Mouse (Mus musculus) MEL (cell line): ENCODE data around the gene Myom1. TPM values are rescaled to one million over a fixed set of nuclear protein-coding genes. Genes with fewer than 3 reads are reported as not detected.

ENCODE experiments used
- DNase-seq: peaks from one replicate; pipeline ENCODE4 v3.0.0; 2011; ENCODE audit warnings: low read depth, low spot score
- H3K27ac ChIP-seq: 2 replicates; pipeline ENCODE4 v1.5.1; 2012; ENCODE audit warnings: low read depth, mild to moderate bottlenecking, control low read depth, low read length, moderate library complexity; ENCODE audit not compliant: control insufficient read depth
- H3K27me3 ChIP-seq, 2 experiments: fragments of 150-350 bp in 1 of 2; sonication (generic) in 1 of 2; 2 replicates each; pipeline ENCODE4 v1.6.1; 2012; ENCODE audit warnings: low read length in 2 of 2, mild to moderate bottlenecking in 2 of 2, improper control_type of control experiment in 1 of 2, moderate library complexity in 1 of 2; ENCODE audit not compliant: insufficient read depth in 2 of 2, control insufficient read depth in 1 of 2
- H3K36me3 ChIP-seq, 2 experiments: 2 replicates each; pipeline ENCODE4 v1.6.1; 2012 to 2014; ENCODE audit warnings: low read length in 2 of 2, improper control_type of control experiment in 1 of 2, inconsistent platforms in 1 of 2, mild to moderate bottlenecking in 1 of 2; ENCODE audit not compliant: insufficient read depth in 2 of 2, control insufficient read depth in 1 of 2
- H3K4me1 ChIP-seq, 2 experiments: fragments of 150-350 bp in 1 of 2; sonication (generic) in 1 of 2; 2 replicates each; pipeline ENCODE4 v1.6.1; 2012; ENCODE audit warnings: low read length in 2 of 2, improper control_type of control experiment in 1 of 2, mild to moderate bottlenecking in 1 of 2; ENCODE audit not compliant: insufficient read depth in 2 of 2, control insufficient read depth in 1 of 2
- H3K4me3 ChIP-seq, 2 experiments: fragments of 150-350 bp in 1 of 2; sonication (generic) in 1 of 2; 2 replicates each; pipeline ENCODE4 v1.5.1; 2012; ENCODE audit warnings: low read depth in 2 of 2, low read length in 2 of 2, mild to moderate bottlenecking in 2 of 2, moderate library complexity in 2 of 2, control low read depth in 1 of 2, improper control_type of control experiment in 1 of 2; ENCODE audit not compliant: control insufficient read depth in 1 of 2, insufficient read depth in 1 of 2
- H3K79me2 ChIP-seq: 2 replicates; pipeline ENCODE4 v1.6.1; 2012; ENCODE audit warnings: mild to moderate bottlenecking, low read length, moderate library complexity; ENCODE audit not compliant: control insufficient read depth, poor library complexity, insufficient read depth
- H3K9ac ChIP-seq: 2 replicates; pipeline ENCODE4 v1.6.1; 2012; ENCODE audit warnings: low read depth, mild to moderate bottlenecking, control low read depth, low read length, moderate library complexity; ENCODE audit not compliant: control insufficient read depth, poor library complexity, severe bottlenecking
- H3K9me3 ChIP-seq: fragments of 150-350 bp; sonication (generic); replicated peaks from 2 replicates; pipeline ENCODE4 v1.6.1; 2012; ENCODE audit warnings: mild to moderate bottlenecking, low read length, improper control_type of control experiment, moderate library complexity; ENCODE audit not compliant: insufficient read depth
- E2F4 ChIP-seq: IDR thresholded peaks from 2 replicates; pipeline ENCODE4 v1.6.1; 2011; ENCODE audit warnings: low read depth, low read length, improper control_type of control experiment, borderline replicate concordance
- ELF1 ChIP-seq: IDR thresholded peaks from 2 replicates; pipeline ENCODE4 v1.6.1; 2014; ENCODE audit warnings: low read depth, mild to moderate bottlenecking, inconsistent platforms, low read length, improper control_type of control experiment, moderate library complexity
- ETS1 ChIP-seq: IDR thresholded peaks from 2 replicates; pipeline ENCODE4 v1.6.1; 2012; ENCODE audit warnings: low read depth, mild to moderate bottlenecking, inconsistent platforms, low read length, improper control_type of control experiment, moderate library complexity
- GABPA ChIP-seq: IDR thresholded peaks from 2 replicates; pipeline ENCODE4 v1.6.1; 2012; ENCODE audit warnings: low read depth, mild to moderate bottlenecking, inconsistent platforms, low read length, improper control_type of control experiment, moderate library complexity
- MAX ChIP-seq: IDR thresholded peaks from 2 replicates; pipeline ENCODE4 v1.6.1; 2011; ENCODE audit warnings: low read length, improper control_type of control experiment
- MAZ ChIP-seq: IDR thresholded peaks from 2 replicates; pipeline ENCODE4 v1.6.1; 2012; ENCODE audit warnings: low read depth, mild to moderate bottlenecking, inconsistent platforms, low read length, improper control_type of control experiment
- MEF2A ChIP-seq: IDR thresholded peaks from 2 replicates; pipeline ENCODE4 v1.6.1; 2014; ENCODE audit warnings: low read depth, mild to moderate bottlenecking, inconsistent platforms, low read length, improper control_type of control experiment; ENCODE audit not compliant: poor library complexity, insufficient replicate concordance, severe bottlenecking; ENCODE audit errors: extremely low read depth
- MYB ChIP-seq: IDR thresholded peaks from 2 replicates; pipeline ENCODE4 v1.6.1; 2011; ENCODE audit warnings: mild to moderate bottlenecking, low read depth, low read length, improper control_type of control experiment
- NELFE ChIP-seq: IDR thresholded peaks from 2 replicates; pipeline ENCODE4 v1.6.1; 2011; ENCODE audit warnings: low read depth, low read length, improper control_type of control experiment
- NRF1 ChIP-seq: IDR thresholded peaks from 2 replicates; pipeline ENCODE4 v1.6.1; 2014; ENCODE audit warnings: low read depth, mild to moderate bottlenecking, inconsistent platforms, low read length, improper control_type of control experiment, moderate library complexity; ENCODE audit not compliant: poor library complexity, insufficient read depth, severe bottlenecking
- POLR2A ChIP-seq, 2 experiments: IDR thresholded peaks; 2 replicates each; pipeline ENCODE4 v1.6.1; 2011 to 2012; ENCODE audit warnings: low read length in 2 of 2, mild to moderate bottlenecking in 2 of 2, control low read depth in 1 of 2, improper control_type of control experiment in 1 of 2, low read depth in 1 of 2, moderate library complexity in 1 of 2; ENCODE audit not compliant: control insufficient read depth in 1 of 2, insufficient read depth in 1 of 2, poor library complexity in 1 of 2
- POLR2AphosphoS2 ChIP-seq: IDR thresholded peaks from 2 replicates; pipeline ENCODE4 v1.6.1; 2011; ENCODE audit warnings: low read length, improper control_type of control experiment
- POLR2AphosphoS5 ChIP-seq: IDR thresholded peaks from 2 replicates; pipeline ENCODE4 v1.6.1; 2012; ENCODE audit warnings: low read depth, borderline replicate concordance, mild to moderate bottlenecking, inconsistent platforms, low read length, moderate library complexity, mixed read lengths
- RAD21 ChIP-seq: IDR thresholded peaks from 2 replicates; pipeline ENCODE4 v1.6.1; 2011; ENCODE audit warnings: mild to moderate bottlenecking, low read depth, low read length, improper control_type of control experiment
- RCOR1 ChIP-seq: IDR thresholded peaks from 2 replicates; pipeline ENCODE4 v1.6.1; 2012; ENCODE audit warnings: low read depth, mild to moderate bottlenecking, inconsistent platforms, low read length, improper control_type of control experiment
- TAL1 ChIP-seq: IDR thresholded peaks from 2 replicates; pipeline ENCODE4 v1.6.1; 2012; ENCODE audit warnings: mild to moderate bottlenecking, inconsistent platforms, low read length, moderate library complexity, mixed read lengths
- USF1 ChIP-seq: IDR thresholded peaks from 2 replicates; pipeline ENCODE4 v1.6.1; 2014; ENCODE audit warnings: low read depth, mild to moderate bottlenecking, inconsistent platforms, low read length, improper control_type of control experiment, moderate library complexity
- USF2 ChIP-seq, 2 experiments: IDR thresholded peaks; 2 replicates each; pipeline ENCODE4 v1.6.1; 2011 to 2012; ENCODE audit warnings: improper control_type of control experiment in 2 of 2, low read length in 2 of 2, borderline replicate concordance in 1 of 2, inconsistent platforms in 1 of 2, low read depth in 1 of 2, mild to moderate bottlenecking in 1 of 2; ENCODE audit not compliant: insufficient read depth in 1 of 2
- ZC3H11A ChIP-seq: IDR thresholded peaks from 2 replicates; pipeline ENCODE4 v1.6.1; 2012; ENCODE audit warnings: low read depth, mild to moderate bottlenecking, inconsistent platforms, low read length, improper control_type of control experiment
- ZKSCAN1 ChIP-seq: IDR thresholded peaks from 2 replicates; pipeline ENCODE4 v1.6.1; 2012; ENCODE audit warnings: low read depth, mild to moderate bottlenecking, inconsistent platforms, low read length, improper control_type of control experiment, moderate library complexity
- ZMIZ1 ChIP-seq: IDR thresholded peaks from 2 replicates; pipeline ENCODE4 v1.6.1; 2012; ENCODE audit warnings: low read depth, mild to moderate bottlenecking, inconsistent platforms, low read length, improper control_type of control experiment, moderate library complexity
- polyA plus RNA-seq, 2 experiments: library from polyadenylated mRNA; stranded (reverse) in 1 of 2; unstranded in 1 of 2; fragments of >175 nt in 1 of 2; fragments of >200 nt in 1 of 2; gene quantifications; 2 replicates each; pipeline versions ENCODE4 v1.2.1 to v1.2.4; 2012; ENCODE audit warnings: low replicate concordance in 2 of 2, low read depth in 1 of 2; ENCODE audit not compliant: insufficient read length in 2 of 2, insufficient read depth in 1 of 2, missing spikeins in 1 of 2
- total RNA-seq: library from RNA; depleted of rRNA; stranded (reverse); fragments of 300-350 nt; gene quantifications from 2 replicates; pipeline ENCODE4 v1.2.3, GENCODE M21; 2012

The Myom1 gene
- total and polyA plus RNA-seq, 3 experiments: 0.65 to 0.79 TPM; not detected in 1

DNA sequence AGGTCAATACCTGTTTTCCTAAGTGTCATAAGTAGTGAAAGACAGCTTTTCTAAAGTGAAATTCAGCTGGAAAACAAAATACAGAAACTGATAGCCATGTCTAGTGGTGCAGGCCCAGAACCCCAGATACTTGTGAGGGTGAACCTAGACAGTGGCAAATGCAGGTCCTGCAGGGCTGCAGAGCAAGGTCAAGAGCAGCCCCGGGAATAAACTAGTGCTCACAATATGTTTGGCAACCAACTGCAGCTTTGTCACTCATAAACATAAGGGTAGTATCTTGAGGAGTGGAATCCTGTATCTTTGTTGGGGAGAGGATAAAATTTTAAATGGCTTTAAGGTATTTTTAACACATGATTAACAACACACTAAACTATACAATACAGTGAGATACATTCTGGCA is 7.3 kb downstream of the Myom1 start:
- Histone ChIP-seq H3K9me3 (no peaks in the 10 kb centered on the region), H3K27me3 (no peaks in the 10 kb centered on the region), H3K9ac (no peak overlapping the region)

DNA sequence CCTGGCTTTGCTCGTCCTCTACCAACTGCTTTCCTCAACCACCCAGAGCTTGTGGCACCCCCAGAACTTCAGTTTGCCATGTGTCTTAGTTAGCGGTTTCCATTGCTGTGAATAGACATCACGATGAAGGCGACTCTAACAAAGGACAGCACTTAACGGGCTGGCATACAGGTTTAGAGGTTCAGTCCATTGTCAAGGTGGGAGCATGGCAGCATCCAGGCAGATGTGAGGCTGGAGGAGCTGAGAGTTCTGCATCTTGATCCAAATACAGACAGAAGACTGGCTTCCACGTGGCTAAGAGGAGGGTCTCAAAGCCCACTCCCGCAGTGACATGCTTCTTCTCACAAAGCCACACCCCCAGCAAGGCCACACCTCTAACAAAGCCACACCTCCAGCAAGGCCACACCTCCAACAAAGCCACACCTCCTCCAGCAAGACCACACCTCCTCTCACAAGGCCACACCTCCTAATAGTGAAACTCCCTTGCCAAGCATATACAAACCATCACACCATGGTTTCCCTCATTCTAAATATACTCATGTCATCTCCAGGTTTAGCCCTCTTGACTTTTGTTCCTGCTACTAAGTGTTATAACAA is 8.3 kb downstream of the Myom1 start:
- no peak for TF ChIP-seq RCOR1
- TF ChIP-seq NELFE: no peak
- TF ChIP-seq ELF1: no peak
- TF ChIP-seq TAL1: no peak
- TF ChIP-seq RAD21: no peak
- no peak for TF ChIP-seq GABPA
- no peak for TF ChIP-seq USF2 (IDR thresholded peaks at IDR 0.05; ENCODE audit: borderline replicate concordance in 1 of 2, insufficient read depth in 1 of 2, low read depth in 1 of 2, low read length in 2 of 2)
- no peak for TF ChIP-seq NRF1
- TF ChIP-seq ZC3H11A: no peak
- TF ChIP-seq MEF2A: no peak
- TF ChIP-seq E2F4: no peak
- no peak for TF ChIP-seq ZMIZ1
- TF ChIP-seq MAZ: no peak
- TF ChIP-seq USF1: no peak
- TF ChIP-seq MYB: no peak
- TF ChIP-seq MAX: no peak
- no peak for TF ChIP-seq POLR2AphosphoS2
- no peak for TF ChIP-seq POLR2AphosphoS5
- TF ChIP-seq, all 39 proteins: peak for 0
- Histone ChIP-seq H3K27ac (no peak overlapping the region), H3K4me3 (no peak overlapping the region), H3K4me1 (peaks cover 2 to 7% of the 10 kb centered on the region in 2 experiments; a peak in 2 of 4 replicates), H3K79me2 (no peaks in the 10 kb centered on the region), H3K36me3 (no peaks in the 10 kb centered on the region; a peak in 1 of 4 replicates), H3K9ac (no peak overlapping the region), H3K9me3 (no peaks in the 10 kb centered on the region), H3K27me3 (no peaks in the 10 kb centered on the region)
- DNase-seq: no peak

More for the DNA sequence above, 7.3 kb downstream of the Myom1 start:
- DNase-seq: no peak
- H3K36me3 ChIP-seq: no peaks in the 10 kb centered on the region; a peak in 1 of 4 replicates
- no peak overlapping the region for H3K27ac ChIP-seq
- H3K79me2 ChIP-seq: no peaks in the 10 kb centered on the region
- no peak overlapping the region for H3K4me3 ChIP-seq
- no peak for TF ChIP-seq ETS1
- TF ChIP-seq POLR2A (IDR thresholded peaks at IDR 0.05; ENCODE audit: control insufficient read depth in 1 of 2, insufficient read depth in 1 of 2, low read depth in 1 of 2, low read length in 2 of 2, poor library complexity in 1 of 2): no peak
- no peak for TF ChIP-seq USF1
- TF ChIP-seq RCOR1: no peak
- TF ChIP-seq ZKSCAN1: no peak
- H3K4me1 ChIP-seq: peaks cover 2 to 7% of the 10 kb centered on the region in 2 experiments; a peak in 2 of 4 replicates
